Mouse (Mus musculus) colon, adult 2 months (tissue): Measurements from ENCODE around the gene Baz1a. TPM values are rescaled to one million over a fixed set of nuclear protein-coding genes. Genes with fewer than 3 reads are reported as not detected.

Experiments
- polyA plus RNA-seq: library from polyadenylated mRNA; depleted of rRNA; stranded (reverse); fragments of >200 nt; gene quantifications from 2 replicates; pipeline ENCODE4 v1.2.3, GENCODE M21; 2012; rRNA removed

Gene Baz1a
- polyA plus RNA-seq: 2.2 and 2.4 TPM in 2 replicates

DNA sequence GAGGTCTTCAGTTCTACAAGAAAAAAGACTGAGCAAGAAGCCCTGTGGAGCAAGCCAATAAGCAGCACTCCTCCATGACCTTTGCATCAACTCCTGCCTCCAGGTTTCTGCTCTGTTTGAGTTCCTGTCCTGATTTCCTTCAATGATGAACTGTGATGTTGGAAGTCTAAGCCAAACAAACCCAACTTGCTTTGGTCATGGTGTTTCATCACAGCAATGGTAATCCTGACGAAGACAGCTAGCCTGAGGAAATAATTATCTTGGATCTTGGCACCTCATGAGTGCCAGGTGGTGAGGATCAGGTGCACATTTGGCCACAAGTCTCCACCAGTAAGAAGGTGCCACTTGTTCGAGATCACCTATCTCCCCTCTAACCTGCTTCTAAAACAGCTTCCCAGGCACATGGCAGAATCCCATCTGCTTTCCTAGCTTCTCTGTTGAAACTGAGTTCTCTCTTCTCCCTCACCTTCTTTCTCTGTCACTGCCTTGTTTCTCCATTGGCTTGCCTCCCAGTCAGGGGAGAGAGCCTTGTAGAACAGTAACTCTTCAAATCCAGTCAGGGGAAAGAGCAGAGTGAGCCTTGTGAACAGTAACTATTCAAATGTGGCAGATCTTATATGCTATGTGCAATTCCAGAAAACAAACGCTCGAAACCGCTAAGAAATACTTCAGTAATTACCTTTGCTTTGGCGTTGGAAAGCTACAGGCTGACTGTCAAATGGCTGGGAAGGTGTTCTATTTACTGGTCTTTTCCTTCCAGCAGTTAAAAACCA, at the start of gene Baz1a:
TSS of gene Baz1a (minus strand) at position 723 of the 773 bp plus-strand sequence.

DNA sequence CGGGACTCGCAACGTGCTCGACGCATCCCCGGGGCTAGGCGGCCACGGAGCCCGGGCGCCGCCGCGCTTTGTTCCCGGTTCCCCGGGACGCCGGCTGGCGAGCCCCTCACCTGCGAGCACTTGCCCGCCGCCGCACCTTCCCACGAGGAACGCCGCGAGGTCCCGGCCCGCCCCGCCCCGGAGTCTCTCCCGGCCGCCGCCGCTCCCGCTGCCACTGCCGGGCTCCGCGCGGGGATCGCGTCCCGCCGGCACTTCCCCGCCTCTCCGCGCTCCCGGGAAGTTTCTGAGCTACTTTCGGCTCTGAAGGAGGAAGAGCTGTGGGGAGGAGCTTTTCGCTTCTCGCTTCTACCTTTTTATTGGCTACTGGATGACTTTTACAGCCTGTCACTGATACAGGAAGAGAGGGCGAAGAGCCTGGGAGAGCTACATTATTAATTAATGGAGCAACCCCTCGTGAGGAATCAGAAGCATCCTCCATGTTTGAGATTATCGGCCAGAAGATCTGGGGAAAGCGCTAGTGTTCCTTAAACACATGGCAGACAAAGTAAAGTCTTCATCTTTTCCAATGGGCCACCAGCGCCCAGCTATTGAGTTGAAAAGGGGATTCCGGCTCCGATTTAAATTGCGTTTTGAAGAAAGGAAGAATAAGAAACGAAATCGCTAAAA, 28.0 kb downstream of the Baz1a start, which contains the start of gene Gm20403:
TSS of gene Gm20403 (minus strand) at position 478 of the 666 bp plus-strand sequence.

DNA sequence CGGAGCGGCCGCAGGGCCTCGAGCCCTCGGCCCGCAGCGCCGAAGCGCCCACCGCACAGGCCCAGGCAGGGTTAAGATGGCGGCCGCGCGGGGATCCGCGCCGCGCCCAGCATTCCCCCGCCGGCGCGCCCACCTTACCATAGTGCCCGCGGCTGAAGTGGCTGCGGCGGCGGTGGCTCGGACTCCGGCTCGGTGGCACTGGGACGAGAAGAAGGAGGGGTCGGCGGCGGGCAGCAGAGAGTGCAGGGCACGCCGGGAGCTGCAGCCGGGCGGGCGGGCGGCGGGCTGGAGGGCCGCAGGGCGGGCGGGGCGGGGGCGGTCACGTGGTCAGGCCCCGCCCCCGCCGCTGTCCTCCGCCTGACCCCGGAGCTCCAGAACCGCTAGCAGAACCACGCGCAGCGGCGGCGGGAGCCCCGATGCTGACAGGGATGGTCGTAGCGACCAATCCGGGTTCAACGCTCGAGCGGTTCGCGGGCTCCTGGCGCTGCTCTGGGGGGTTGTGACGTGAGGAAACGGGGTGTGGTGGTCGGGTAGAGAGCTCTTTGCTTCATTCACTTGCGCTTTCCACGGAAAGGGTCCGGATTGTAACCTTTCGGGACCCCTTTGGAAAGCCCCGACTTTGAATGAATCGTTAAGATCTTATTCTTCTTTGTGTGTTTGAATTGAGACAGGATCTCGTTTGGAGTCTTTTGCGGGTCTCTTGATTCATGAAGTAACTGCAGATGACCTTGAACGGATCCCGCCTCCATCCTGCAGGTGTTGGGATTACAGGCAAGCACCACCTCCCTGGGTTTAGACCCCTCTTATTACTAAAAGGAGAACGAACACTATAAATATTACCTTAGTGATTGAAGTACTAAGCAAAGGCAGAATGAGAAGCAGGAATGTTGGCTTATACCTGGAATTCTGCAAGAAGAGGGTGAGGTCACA, 151.3 kb downstream of the Baz1a start, which contains the start of gene Cfl2:
TSS of gene Cfl2 (minus strand) at position 272 of the 930 bp plus-strand sequence.

Other genes with a start within 250 kb of the Baz1a start
- 10.3 and 12.7 TPM in 2 replicates for gene Snx6, start 218.6 kb downstream of the Baz1a start, polyA plus RNA-seq
- 5.5 and 5.7 TPM in 2 replicates for gene Cfl2, start 151.5 kb downstream of the Baz1a start, polyA plus RNA-seq
- gene Gm20403, start 27.8 kb downstream of the Baz1a start, polyA plus RNA-seq: not detected in 2 replicates
- gene 2700097O09Rik, start 65.8 kb upstream of the Baz1a start, polyA plus RNA-seq: 2.8 TPM in 2 replicates
- 12.9 and 27.5 TPM in 2 replicates for gene Srp54a, start 65.9 kb upstream of the Baz1a start, polyA plus RNA-seq
- gene Fam177a, start 110.1 kb upstream of the Baz1a start, polyA plus RNA-seq: 9.9 and 10.3 TPM in 2 replicates
- 20.9 and 40.9 TPM in 2 replicates for gene Srp54b, start 140.8 kb upstream of the Baz1a start, polyA plus RNA-seq
- not detected in 2 replicates for gene 1700047I17Rik2, start 185.2 kb upstream of the Baz1a start, polyA plus RNA-seq
- 1.9 and 3.1 TPM in 2 replicates for gene Srp54c, start 215.8 kb upstream of the Baz1a start, polyA plus RNA-seq